Mouse (Mus musculus) frontal cortex, adult 2 months (tissue): ENCODE results near the gene Mtch1. TPM values are rescaled to one million over a fixed set of nuclear protein-coding genes. Genes with fewer than 3 reads are reported as not detected.
"Not testable (repeated sequence)": the region's sequence is repeated elsewhere in the genome, so short reads cannot be mapped to it uniquely, and the experiment has no call there.

Experiments
- DNase-seq, 2 experiments: peaks; one replicate each; pipeline ENCODE4 v3.0.0; 2022; ENCODE audit warnings: low spot score in 1 of 2; ENCODE audit errors: extremely low spot score in 1 of 2
- polyA plus RNA-seq: library from polyadenylated mRNA; depleted of rRNA; stranded (reverse); fragments of >200 nt; gene quantifications from 2 replicates; pipeline ENCODE4 v1.2.3, GENCODE M21; 2012

Mtch1 gene
- polyA plus RNA-seq, 1 experiment, result 548 TPM

DNA sequence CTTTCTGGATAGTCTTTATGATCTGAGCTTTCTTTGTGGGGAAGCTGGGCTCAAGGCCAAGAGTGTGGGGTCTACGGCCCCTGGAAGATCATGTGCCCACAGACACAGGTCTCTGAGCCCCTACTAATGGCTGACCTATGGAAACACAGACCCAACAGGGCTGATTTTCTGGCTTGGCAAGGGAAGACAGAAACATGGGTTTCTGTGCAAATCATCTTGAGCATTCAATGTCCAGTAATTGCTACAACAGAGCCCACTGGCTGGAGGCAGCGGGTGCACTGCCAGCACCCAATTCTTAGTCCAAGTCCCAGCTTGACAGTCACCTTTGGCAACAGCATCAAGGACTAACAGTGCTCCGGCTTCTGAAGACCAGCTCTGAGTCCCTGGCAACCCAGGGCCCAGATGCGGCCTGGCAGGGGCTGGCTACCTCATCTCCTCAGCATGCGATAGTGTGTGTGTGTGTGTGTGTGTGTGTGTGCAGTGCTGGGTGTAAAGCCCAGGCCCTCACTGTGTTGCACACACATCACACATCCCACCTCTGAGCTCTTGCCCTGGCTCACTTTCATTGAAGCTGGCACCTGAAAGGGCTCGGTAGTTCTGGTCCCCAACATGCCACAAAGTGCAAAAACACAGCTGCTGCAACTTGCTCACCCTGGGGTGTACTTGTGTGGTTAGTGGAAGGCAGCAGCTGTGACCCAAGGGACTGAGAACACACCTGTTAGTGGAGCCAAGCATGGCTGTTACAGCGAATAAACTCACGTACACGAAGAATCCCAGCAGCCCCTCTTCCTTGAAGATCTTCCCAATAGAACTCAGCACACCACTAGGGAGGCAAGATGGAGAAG lies 9.5 kb downstream of the Mtch1 start:
- DNase-seq, result peak in 1 of 2 experiments; percentile 43

DNA sequence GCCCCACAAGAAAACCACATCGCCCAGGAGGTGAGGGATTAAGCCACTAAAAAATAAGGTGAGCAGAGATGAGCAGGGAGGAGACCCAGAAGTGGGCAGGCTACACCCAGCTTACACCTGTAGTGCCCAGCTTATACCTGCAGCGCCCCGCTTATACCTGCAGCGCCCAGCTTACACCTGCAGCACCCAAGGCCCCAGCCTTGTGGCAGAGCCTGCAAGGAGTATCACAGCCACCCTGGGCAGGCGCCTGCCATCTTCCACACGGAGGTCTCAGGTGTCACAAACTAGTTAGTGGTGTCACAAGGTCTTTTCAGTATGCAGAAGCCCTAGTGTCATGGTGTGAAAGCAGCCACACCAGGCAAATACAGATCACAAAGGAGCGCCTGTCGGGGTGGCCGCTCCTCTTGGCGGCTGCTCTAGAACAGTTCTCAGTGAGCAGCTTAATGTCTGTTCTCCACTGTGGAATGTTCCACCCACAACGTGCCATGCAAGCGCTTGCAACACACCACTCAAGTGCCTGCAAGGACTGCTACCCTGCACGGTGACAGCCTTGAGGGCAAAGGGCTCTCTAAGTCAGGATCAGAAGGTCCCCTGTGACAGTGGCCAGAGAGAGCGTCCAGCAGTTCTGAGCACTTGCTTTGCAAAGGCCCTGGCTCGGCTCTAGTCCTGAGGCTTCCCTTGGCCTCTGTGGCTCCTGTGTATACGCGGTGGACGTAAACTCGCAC lies 11.3 kb downstream of the Mtch1 start:
- DNase-seq, result no peak

DNA sequence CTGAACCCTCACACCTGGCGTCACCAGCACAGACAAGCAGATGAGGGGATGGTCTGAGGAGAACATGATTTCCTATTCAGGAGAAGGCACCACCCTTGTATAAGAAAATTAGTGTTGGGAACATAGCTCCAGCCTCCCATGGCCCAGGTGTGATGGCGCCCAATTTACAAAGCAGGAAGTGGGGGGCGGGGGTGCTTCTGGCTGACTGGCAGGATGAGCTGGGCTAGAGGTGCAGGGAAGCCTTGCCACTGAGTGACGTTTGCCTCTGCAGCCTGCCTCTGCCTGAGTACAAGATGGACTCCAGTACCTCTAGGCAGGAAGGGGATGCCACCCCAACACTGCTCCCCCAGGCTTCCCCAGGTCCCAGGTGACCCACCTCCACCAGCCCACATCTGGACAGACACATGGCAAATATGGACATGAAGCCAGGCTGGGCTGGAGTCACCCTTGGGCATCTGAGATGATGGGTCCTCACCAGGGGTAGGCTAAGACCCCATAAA lies 15.5 kb downstream of the Mtch1 start:
- DNase-seq, result no peak

DNA sequence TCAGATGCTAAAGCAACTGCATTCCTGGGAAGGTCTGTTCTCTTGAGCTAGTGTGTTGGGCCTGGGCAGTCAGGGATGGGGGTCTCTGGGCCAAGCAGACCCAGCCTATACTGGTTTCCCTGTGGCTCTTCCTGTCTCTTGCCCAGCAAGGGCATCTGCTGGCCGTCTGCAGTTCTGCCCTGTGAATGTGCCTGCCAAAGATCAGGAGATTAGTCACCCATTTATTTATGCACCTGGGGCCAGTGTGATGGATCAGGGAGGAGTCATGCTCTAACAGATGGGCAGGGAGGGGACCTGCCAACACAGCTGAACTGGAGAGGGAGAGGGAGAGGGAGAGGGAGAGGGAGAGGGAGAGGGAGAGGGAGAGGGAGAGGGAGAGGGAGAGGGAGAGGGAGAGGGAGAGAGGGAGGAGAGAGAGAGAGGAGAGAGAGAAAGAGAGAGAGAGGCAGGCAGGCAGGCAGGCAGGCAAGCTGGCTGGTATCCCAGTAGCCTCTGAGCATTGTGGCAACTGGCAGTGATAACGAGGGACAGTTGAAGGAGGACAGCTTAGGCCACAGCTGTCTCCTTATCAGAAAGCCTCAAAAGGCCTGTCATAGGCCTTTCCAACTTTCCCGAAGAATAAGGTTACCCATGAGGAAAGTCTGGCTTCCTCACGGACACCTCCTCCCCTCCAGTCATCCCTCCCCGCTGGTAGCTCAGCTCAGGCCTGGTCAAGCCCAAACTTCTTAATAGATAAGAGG lies 16.9 kb downstream of the Mtch1 start:
- DNase-seq, result no peak

DNA sequence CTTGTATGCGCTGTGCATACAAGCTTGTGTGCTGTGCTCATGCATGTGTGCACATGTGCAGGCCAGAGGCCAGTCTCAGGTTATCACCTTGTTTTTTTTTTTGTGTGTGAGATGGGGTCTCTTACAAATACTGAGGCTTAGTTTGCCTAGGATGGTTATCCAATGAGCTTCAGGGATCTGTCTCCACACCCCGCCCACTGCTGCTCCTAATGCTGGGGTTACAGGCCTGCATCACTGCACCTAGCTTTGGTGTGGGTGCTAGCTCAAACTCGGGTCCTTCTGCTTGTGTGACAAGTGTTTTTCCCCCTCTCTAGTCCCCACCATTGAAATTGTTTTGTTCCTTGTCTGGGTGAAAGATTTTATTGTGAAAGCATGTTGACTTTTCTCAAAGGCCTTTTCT lies 17.5 kb downstream of the Mtch1 start:
- DNase-seq, result no peak

DNA sequence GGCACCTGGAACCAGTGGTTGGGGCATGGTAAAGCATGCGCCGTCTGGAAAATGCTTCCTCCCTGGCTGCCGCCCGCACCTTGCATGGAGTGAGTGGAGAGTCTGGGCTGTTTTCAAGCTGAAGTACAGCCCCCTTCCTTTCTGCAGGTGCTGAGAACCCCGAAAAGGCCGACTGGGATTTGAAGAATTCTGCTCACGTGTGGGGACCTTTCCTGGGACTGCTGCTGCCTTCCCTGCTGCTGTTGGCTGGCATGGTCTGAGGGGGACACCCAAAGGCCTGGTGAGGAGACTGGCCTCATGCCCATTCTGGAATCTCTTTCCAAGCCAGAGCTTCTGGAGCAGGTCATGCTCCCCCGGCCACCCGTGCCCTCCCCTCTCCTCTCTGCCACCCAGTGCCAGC lies 20.0 kb downstream of the Mtch1 start:
- no peak for DNase-seq

DNA sequence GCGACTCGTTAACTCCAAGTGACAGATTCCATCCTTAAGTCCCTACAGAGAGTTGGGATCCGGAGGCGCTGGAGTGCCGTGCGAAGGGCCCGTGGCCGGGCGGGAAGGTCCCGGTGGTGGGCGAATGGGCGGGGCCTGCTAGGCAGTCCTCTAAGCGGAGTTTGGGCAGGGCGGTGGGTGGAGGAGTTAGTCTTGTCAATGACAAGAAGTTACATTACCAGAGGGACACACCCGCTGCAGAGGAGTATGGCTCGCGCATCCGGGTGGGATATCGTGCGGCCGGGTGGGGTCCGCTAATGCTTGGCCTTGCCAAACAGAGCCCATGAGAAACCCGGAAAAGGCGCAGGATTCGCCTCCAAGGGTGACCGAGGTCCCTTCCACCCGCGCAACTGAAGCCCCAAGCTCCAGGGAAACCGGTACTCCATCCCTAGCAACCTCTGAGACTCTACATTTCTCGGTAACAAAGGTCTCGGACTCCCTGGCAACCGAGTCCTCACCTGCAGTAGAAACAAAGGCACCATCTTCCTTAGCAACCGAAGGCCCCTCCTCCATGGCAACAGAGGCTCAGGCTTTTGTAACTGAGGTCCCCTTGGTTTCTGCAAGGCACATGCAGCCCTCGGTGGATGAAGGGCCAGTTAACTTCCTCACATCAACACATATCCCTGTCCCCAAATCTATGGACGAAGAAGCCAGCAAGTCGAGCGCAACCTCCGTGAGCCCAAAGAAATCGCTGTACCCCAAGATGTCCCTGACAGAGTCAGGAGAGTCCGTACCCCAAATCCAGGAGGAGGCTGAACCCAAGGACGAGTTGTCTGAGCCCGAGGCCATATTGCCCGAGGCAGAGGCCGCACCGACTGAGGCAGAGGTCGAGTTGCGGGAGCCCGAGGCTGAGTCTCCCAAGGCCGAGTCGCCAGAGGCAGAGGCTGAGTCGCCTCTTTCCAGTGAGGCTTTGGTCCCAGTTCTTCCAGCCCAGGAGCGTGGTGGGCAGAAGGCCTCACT lies 20.9 kb downstream of the Mtch1 start:
- DNase-seq, result peak in 1 of 2 experiments; percentile 39

DNA sequence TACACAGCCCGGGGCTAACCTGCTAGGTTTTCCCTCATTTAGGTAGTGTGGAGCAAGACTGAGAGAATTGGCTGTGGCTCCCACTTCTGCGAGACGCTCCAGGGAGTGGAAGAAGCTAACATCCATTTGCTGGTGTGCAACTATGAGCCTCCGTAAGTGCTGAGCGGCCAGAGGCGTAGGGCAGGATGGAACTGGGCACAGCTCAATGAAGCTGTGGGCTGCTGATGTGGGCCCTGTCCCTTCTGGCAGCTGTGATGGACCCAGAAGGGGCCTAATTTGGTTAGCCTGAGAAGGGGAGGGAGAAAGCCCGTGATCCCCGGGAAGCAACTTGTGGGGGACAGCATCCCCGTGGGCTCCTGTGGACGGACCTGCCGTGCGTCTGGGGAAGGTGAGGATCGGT lies 21.9 kb downstream of the Mtch1 start:
- no peak for DNase-seq

DNA sequence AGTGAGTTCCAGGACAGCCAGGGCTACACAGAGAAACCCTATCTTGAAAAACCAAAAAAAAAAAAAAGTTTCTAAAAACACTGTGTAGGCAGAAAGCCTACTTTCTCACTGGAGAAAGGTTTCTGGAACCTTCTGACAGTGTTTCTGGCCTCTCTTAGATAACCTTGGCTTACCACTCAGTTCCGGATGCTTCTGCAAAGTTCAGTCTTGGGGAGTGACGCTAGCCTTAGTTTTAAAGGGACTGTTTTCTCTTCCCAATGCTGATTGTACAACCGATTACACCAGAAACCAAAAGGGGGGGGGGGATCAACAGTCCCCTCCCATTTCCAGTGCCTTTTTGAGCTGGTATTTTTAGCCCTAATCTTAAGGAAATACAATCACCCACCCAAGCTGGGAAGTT lies 24.1 kb downstream of the Mtch1 start:
- no peak for DNase-seq

DNA sequence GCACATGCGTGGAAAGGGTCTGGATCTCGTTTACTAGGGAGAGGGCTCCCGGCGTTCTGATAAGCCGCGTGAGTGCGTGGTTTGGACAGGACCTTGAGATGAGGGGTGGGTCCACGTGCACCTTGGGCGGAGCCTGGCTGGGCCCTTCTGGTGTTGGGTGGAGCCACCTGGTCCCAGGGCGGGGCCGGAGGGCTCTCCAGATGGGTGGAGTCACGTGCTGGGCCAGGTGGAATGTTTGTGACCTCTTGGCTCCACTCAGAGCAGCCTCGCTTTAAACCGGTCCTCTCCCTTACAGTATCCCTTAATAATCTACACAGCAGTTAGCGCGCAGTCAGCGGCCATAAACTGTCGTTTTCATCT lies 25.2 kb downstream of the Mtch1 start:
- DNase-seq, result no peak

DNA sequence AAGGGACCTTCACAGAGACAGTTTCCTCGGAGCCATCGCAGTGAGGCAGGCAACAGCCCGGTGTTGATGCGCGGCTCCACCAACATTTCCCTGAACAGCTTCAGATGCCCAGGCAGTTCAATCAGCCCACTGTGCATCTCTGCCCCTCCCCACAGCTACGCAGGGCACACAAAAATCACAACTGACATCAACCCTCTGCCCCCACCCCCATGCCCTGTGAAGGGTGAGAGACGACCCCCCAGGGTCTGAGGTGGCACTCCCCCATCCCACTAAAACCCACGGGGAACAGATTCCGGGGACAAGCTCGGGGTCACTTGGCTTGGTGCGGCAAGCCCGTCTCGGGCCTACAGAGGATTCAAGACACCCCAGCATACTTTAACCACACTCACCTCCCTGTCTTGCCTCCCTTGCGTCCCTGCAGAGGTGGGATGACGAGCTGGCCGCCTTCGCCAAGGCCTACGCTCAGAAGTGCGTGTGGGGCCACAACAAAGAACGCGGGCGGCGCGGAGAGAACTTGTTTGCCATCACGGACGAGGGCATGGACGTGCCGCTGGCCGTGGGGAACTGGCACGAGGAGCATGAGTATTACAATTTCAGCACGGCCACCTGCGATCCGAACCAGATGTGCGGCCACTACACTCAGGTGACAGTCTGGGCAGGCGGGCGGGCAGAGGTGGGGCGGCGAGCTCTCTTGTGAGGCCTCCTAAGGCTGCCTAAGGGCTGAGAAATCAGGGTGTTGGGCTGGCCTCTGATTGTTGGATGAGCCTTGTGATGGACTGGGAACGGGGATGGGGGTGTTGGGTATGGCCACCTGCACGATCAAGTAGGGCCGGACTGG lies 25.8 kb downstream of the Mtch1 start:
- DNase-seq, result no peak

DNA sequence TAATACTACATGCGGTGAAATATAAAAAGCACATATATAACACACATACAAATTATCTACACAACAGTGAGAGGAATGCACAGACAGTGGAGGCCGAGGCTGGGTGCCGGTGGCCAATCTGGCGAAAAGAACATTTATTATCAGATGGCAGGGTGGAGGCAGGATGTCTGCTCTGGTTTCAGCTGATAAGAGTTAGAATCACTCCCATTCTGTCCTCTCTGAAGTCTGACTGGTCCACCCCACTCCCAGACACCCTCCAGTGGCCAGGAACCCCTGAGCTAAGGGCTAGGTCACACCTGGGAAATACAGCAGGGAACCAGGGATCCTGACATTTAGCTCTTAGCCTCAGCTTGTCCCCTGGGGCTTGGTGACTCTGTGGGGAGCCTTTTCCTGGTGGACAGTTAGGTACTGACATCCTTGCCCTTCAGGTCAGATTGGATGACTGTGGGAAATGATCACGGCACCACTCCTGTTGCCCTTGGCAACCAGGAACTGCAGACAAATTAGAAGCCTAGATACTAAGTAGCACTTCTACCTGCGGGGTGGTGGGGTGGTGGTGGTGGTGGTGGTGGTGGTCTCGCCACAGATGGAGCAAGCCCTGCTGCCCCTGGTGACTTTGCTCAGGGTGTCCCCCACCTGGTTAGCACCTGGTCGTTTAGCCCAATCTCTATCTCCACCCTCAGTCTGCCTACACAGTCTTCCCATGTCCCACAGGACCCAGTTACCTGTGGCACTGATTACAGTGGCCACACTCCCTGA lies 27.7 kb downstream of the Mtch1 start:
- DNase-seq, result no peak

DNA sequence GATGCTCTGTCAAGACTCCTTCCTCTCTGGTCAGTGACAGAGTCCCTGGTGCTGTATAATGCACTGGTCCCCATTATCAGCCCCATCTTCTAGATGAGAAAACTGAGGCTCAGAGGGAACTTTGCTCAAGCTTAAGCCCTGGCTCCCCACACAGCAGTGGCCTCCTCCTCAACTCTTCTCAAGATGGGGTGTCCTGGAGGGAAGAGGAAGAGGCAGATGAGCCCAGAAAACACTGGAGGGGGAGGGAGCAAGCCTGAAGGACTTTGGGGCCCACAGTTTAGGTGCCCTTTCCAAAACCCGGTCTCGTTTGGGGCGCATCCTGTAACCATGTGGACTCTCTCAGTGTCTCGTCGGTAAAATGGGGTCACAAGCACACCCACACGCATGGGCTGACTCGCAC lies 28.3 kb downstream of the Mtch1 start:
- no peak for DNase-seq

DNA sequence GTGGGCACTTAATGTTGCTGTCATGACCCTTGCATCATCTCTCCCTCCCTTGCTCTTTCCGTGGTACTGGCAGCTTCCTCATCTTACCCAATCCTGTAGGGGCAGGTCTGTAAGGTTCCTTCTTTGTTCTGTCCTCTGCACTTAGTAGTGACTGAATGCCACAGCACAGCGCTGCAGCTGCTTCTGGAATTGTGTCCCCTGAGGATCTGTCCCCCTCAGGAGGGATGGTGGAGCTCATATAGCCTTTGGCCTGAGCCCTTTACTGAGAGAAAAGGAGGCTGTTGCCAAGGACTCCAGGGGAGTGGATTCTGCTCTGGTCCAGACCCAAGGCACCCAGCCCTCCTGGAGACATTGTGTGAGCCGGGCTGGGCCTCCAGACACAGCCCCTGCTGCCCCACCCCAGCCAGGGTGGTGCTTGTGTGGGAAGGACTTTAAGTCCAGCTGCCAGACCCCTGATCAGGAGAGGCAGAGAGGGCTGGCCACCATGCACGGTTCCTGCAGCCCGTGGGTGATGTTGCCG lies 28.9 kb downstream of the Mtch1 start:
- no peak for DNase-seq

DNA sequence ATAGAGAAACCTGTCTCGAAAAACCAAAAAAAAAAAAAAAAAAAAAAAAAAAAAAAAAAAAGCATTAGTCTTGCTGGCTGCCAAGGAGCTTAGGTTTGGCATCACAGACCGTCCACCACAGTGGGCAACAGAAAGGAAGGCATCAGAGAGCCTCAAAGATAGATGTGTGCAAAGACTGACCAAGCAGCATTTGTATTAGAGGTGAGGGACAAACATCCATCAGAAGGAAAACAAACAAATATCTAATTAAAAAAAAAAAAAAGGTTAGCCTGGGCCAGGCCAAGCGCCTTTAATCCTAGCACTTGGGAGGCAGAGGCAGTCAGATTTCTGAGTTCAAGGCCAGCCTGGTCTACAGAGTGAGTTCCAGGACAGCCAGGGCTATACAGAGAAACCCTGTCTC lies 30.4 kb downstream of the Mtch1 start, which contains the start of gene Pi16:
Pi16 (plus strand) TSS at position 301 of the 400 bp plus-strand sequence.
- not testable (repeated sequence) for DNase-seq

DNA sequence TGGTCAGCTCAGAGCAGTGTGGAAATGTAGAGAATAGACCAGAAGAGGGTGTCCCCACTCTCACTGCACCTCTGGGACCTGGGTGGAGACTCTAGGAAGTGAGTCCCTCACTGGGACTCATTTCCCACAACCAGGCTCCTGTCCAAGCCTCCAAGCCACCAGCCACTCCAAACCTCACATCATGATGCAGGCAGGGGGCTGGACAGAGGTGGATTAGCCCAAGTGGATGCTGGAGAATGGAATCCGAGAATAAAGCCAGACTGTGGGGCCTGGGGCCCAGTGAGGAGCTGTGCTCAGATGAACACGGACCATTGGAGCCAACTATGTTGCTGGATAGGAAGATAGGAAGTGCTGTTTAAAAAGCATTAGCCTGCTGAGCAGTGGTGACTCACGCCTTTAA lies 30.8 kb downstream of the Mtch1 start:
- DNase-seq, result no peak

DNA sequence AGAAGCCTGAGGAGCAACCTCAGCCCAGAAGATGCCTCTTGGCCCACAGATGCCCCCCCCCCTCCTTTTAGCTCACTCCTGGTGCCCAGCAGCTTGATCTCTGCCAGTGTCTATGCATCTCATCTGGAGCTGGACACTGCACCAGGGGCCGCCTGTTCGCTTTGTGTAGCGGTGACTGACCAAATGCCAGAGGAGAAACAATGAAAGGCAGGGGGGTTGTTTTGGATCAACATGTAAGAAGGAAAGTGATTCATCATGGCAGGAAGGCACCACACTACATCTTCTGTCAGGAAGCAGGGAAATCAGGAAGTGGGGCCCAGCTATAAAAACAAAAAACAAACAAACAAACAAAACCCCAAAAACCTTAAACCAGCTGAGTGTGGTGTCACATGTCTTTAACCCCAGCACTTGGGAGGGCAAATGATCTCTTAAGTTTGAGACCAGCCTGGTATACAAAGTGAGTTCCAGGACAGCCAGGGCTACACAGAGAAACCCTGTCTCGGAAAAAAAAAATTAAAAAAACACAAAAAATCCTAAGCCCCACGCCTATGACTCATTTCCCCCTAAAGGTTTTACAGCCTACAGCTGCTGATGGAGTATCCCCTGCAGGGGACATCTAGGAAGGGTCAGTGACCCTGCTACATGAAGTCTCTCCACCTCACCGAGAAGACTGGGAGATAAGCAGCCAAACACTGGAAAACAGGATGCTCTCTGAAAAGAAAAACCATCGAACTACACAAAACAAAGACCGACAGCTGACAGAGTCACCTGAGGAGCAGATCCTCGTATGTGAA lies 31.9 kb downstream of the Mtch1 start:
- DNase-seq, result no peak
